10 mouse cellular contexts compared by ENCODE assay signal in genomic region chr2:127667843-127668506, GRCm38 (mm10). TPM values are rescaled to one million over a fixed set of nuclear protein-coding genes. Genes with fewer than 3 reads are reported as not detected.
A peak's percentile ranks its signal among the peaks of the same experiment; 100 is the strongest.
DNase-seq lines count a peak whose midpoint lies in the region; ATAC-seq and TF ChIP-seq lines count a peak whose summit lies in the region.
"Had no signal": no experiment of that assay in that cellular context is flagged by ENCODE, and none has a peak within 500 bp of the region (broad histone marks: within the 10 kb centered on the region; RNA-seq: fewer than 3 reads in every experiment).

No protein-coding gene starts in this region.

- H3K9me3 ChIP-seq in forebrain, embryonic 14.5 days (replicated peaks; ENCODE audit: control insufficient read depth, low read length), result no peaks in the 10 kb centered on the region
- H3K9me3 ChIP-seq in forebrain, embryonic 15.5 days, result no peaks in the 10 kb centered on the region
- H3K9me3 ChIP-seq in liver, postnatal 0 days (ENCODE audit: low read length), result no peaks in the 10 kb centered on the region
- no peaks in the 10 kb centered on the region for H3K9me3 ChIP-seq in liver, embryonic 12.5 days (replicated peaks)
- no peaks in the 10 kb centered on the region for H3K9me3 ChIP-seq in intestine, postnatal 0 days (ENCODE audit: control insufficient read depth)
- no peaks in the 10 kb centered on the region for H3K9me3 ChIP-seq in midbrain, embryonic 13.5 days
- H3K9me3 ChIP-seq: heart, embryonic 13.5 days had no signal

- ATAC-seq in forebrain, embryonic 14.5 days, result no peak
- ATAC-seq in forebrain, embryonic 15.5 days (replicated peaks), result no peak
- no peak for ATAC-seq in liver, postnatal 0 days
- ATAC-seq in liver, embryonic 12.5 days, result no peak
- peak; percentile 53; the same call in 1 of the 2 replicates for ATAC-seq in intestine, postnatal 0 days
- ATAC-seq in midbrain, embryonic 13.5 days, result no peak

- TF ChIP-seq EP300 in liver, postnatal 0 days (IDR thresholded peaks at IDR 0.05; ENCODE audit: low read depth), result no peak

- H3K4me2 ChIP-seq in forebrain, embryonic 14.5 days (ENCODE audit: low read length), result no peak overlapping the region
- H3K4me2 ChIP-seq in forebrain, embryonic 15.5 days (replicated peaks), result no peak overlapping the region
- H3K4me2 ChIP-seq in liver, postnatal 0 days (ENCODE audit: low read depth, low read length), result no peak overlapping the region
- no peak overlapping the region for H3K4me2 ChIP-seq in liver, embryonic 12.5 days
- no peak overlapping the region for H3K4me2 ChIP-seq in intestine, postnatal 0 days (replicated peaks; ENCODE audit: low read depth)
- H3K4me2 ChIP-seq in midbrain, embryonic 13.5 days (replicated peaks), result no peak overlapping the region
- H3K4me2 ChIP-seq: heart, embryonic 13.5 days had no signal

- no peak overlapping the region for H3K9ac ChIP-seq in forebrain, embryonic 14.5 days (ENCODE audit: low read length)
- H3K9ac ChIP-seq in forebrain, embryonic 15.5 days (replicated peaks), result no peak overlapping the region
- H3K9ac ChIP-seq in liver, postnatal 0 days (replicated peaks), result no peak overlapping the region
- H3K9ac ChIP-seq in liver, embryonic 12.5 days, result no peak overlapping the region
- no peak overlapping the region for H3K9ac ChIP-seq in intestine, postnatal 0 days (ENCODE audit: low read depth, low read length)
- H3K9ac ChIP-seq in midbrain, embryonic 13.5 days (replicated peaks), result no peak overlapping the region
- H3K9ac ChIP-seq: heart, embryonic 13.5 days had no signal

- H3K27me3 ChIP-seq in forebrain, embryonic 14.5 days (replicated peaks; ENCODE audit: control insufficient read depth, insufficient read depth, low read length), result no peaks in the 10 kb centered on the region
- H3K27me3 ChIP-seq in forebrain, embryonic 15.5 days, result no peaks in the 10 kb centered on the region
- H3K27me3 ChIP-seq in liver, postnatal 0 days (ENCODE audit: insufficient read depth, low read length), result no peaks in the 10 kb centered on the region
- H3K27me3 ChIP-seq in liver, embryonic 12.5 days (replicated peaks), result peaks cover 3% of the 10 kb centered on the region; the same call in 1 of the 2 replicates
- H3K27me3 ChIP-seq in intestine, postnatal 0 days (replicated peaks; ENCODE audit: control insufficient read depth, insufficient read depth, low read length), result no peaks in the 10 kb centered on the region
- H3K27me3 ChIP-seq in midbrain, embryonic 13.5 days, result no peaks in the 10 kb centered on the region

- no peak overlapping the region for H3K4me3 ChIP-seq in forebrain, embryonic 14.5 days (ENCODE audit: low read depth, low read length)
- no peak overlapping the region for H3K4me3 ChIP-seq in forebrain, embryonic 15.5 days
- H3K4me3 ChIP-seq in liver, postnatal 0 days (ENCODE audit: low read depth, low read length), result no peak overlapping the region
- no peak overlapping the region for H3K4me3 ChIP-seq in liver, embryonic 12.5 days
- H3K4me3 ChIP-seq in intestine, postnatal 0 days (ENCODE audit: low read depth, low read length), result no peak overlapping the region
- H3K4me3 ChIP-seq in midbrain, embryonic 13.5 days (replicated peaks), result no peak overlapping the region
- H3K4me3 ChIP-seq: heart, embryonic 13.5 days had no signal

- DNase-seq in forebrain, embryonic 14.5 days (ENCODE audit: low spot score), result peak; percentile 69
- no peak for DNase-seq in liver, postnatal 0 days
- DNase-seq in ZHBTc4 (ENCODE audit: low read depth, low spot score), result peak; percentile 65
- no peak for DNase-seq in gastrocnemius, postnatal 25 days

- 19% methylated on average over 2 of the region's 2 CpGs for WGBS in forebrain, embryonic 14.5 days
- 22% methylated on average over 2 of the region's 2 CpGs for WGBS in forebrain, embryonic 15.5 days
- 26% methylated on average over 2 of the region's 2 CpGs for WGBS in liver, postnatal 0 days (ENCODE audit: insufficient replicate concordance)
- 10% methylated on average over 2 of the region's 2 CpGs for WGBS in liver, embryonic 12.5 days (ENCODE audit: insufficient replicate concordance)
- 9% methylated on average over 2 of the region's 2 CpGs for WGBS in intestine, postnatal 0 days
- WGBS in midbrain, embryonic 13.5 days, result 24% methylated on average over 2 of the region's 2 CpGs

- H3K4me1 ChIP-seq in forebrain, embryonic 14.5 days (ENCODE audit: control insufficient read depth, insufficient read depth, low read length), result no peaks in the 10 kb centered on the region
- no peaks in the 10 kb centered on the region for H3K4me1 ChIP-seq in forebrain, embryonic 15.5 days
- H3K4me1 ChIP-seq in liver, postnatal 0 days (ENCODE audit: insufficient read depth), result no peaks in the 10 kb centered on the region
- no peaks in the 10 kb centered on the region for H3K4me1 ChIP-seq in liver, embryonic 12.5 days
- no peaks in the 10 kb centered on the region; the same call in 1 of the 2 replicates for H3K4me1 ChIP-seq in intestine, postnatal 0 days (replicated peaks; ENCODE audit: control insufficient read depth, insufficient read depth, low read length)
- no peaks in the 10 kb centered on the region for H3K4me1 ChIP-seq in midbrain, embryonic 13.5 days (replicated peaks)
- H3K4me1 ChIP-seq: heart, embryonic 13.5 days had no signal

- peak; percentile 75 for TF ChIP-seq CTCF in liver, postnatal 0 days (IDR thresholded peaks at IDR 0.05; ENCODE audit: low read depth)
- peak; percentile 81 for TF ChIP-seq CTCF in intestine, postnatal 0 days (IDR thresholded peaks at IDR 0.05; ENCODE audit: low read depth)

- H3K36me3 ChIP-seq in forebrain, embryonic 14.5 days (ENCODE audit: control insufficient read depth, insufficient read depth, low read length), result no peaks in the 10 kb centered on the region
- no peaks in the 10 kb centered on the region for H3K36me3 ChIP-seq in forebrain, embryonic 15.5 days
- H3K36me3 ChIP-seq in liver, postnatal 0 days (replicated peaks; ENCODE audit: insufficient read depth, low read length), result no peaks in the 10 kb centered on the region
- H3K36me3 ChIP-seq in liver, embryonic 12.5 days, result no peaks in the 10 kb centered on the region
- H3K36me3 ChIP-seq in intestine, postnatal 0 days (ENCODE audit: control insufficient read depth, insufficient read depth), result no peaks in the 10 kb centered on the region
- no peaks in the 10 kb centered on the region for H3K36me3 ChIP-seq in midbrain, embryonic 13.5 days
- H3K36me3 ChIP-seq: heart, embryonic 13.5 days had no signal

- no peak overlapping the region for H3K27ac ChIP-seq in forebrain, embryonic 14.5 days (ENCODE audit: low read depth, low read length)
- H3K27ac ChIP-seq in forebrain, embryonic 15.5 days (replicated peaks), result no peak overlapping the region
- H3K27ac ChIP-seq in liver, postnatal 0 days (ENCODE audit: low read depth), result no peak overlapping the region
- H3K27ac ChIP-seq in liver, embryonic 12.5 days, result no peak overlapping the region
- no peak overlapping the region for H3K27ac ChIP-seq in intestine, postnatal 0 days (ENCODE audit: low read depth, low read length)
- no peak overlapping the region for H3K27ac ChIP-seq in midbrain, embryonic 13.5 days
- H3K27ac ChIP-seq: heart, embryonic 13.5 days had no signal

RNA-seq across cellular contexts. Expression of gene Mal, which starts 11.5 kb away (rescaled TPM):
- 0.80 and 1.1 TPM in 2 replicates for polyA plus RNA-seq in forebrain, embryonic 14.5 days (2014; fragmentation: Nextera tagmentation; extraction: Ambion mirVana)
- 1.0 and 1.4 TPM in 2 replicates for polyA plus RNA-seq in forebrain, embryonic 15.5 days (2015; fragmentation: Nextera tagmentation; extraction: Ambion mirVana)
- 0.23 and 0.24 TPM in 2 replicates for polyA plus RNA-seq in liver, postnatal 0 days (2015; fragmentation: Nextera tagmentation; extraction: Ambion mirVana)
- not detected in 2 replicates for polyA plus RNA-seq in liver, embryonic 12.5 days (2016; fragmentation: Nextera tagmentation; extraction: Ambion mirVana)
- polyA plus RNA-seq in intestine, postnatal 0 days (2015; fragmentation: Nextera tagmentation; extraction: Ambion mirVana), result 1.9 and 3.8 TPM in 2 replicates
- 1 to 10 TPM; 4.6 to 6.1 TPM for total RNA-seq in gastrocnemius, postnatal 25 days (2021)
- 0.89 and 1.4 TPM in 2 replicates for polyA plus RNA-seq in midbrain, embryonic 13.5 days (2015; fragmentation: Nextera tagmentation; extraction: Ambion mirVana)
- polyA plus RNA-seq: liver, embryonic 16.5 days had no signal

Comparison
In these comparisons a context has a peak if more than half of its experiments do, and no peak if none do; other contexts are left out.
1. DNase-seq: peak in forebrain, embryonic 14.5 days (single experiment) and ZHBTc4 (single experiment); none in liver, postnatal 0 days (single experiment) and gastrocnemius, postnatal 25 days (single experiment).